Mouse (Mus musculus): ENCODE measurements at regions not wholly inside any gene's neighbourhood (a gene's known extent, or its start where the extent isn't known, plus 50 kb on each side); places are given as distances from the start of the nearest gene placed in this dataset.

GRCm38 (mm10) chr19:56198474-56199236, 88.3 kb upstream of the Habp2 start:
- no peak overlapping the region for H3K27ac ChIP-seq (replicated peaks)
- no peaks in the 10 kb centered on the region for H3K36me3 ChIP-seq (ENCODE audit: control insufficient read depth, insufficient read depth, low read length)
- H3K9me3 ChIP-seq (ENCODE audit: control insufficient read depth, low read length) = no peaks in the 10 kb centered on the region
- TF ChIP-seq CTCF (IDR thresholded peaks at IDR 0.05; ENCODE audit: low read depth) = no peak
- TF ChIP-seq EP300 (optimal IDR thresholded peaks at IDR 0.05) = no peak
- no peak overlapping the region for H3K9ac ChIP-seq (ENCODE audit: low read length)
- H3K4me3 ChIP-seq (ENCODE audit: low read depth, low read length) = no peak overlapping the region
- no peaks in the 10 kb centered on the region for H3K4me1 ChIP-seq (replicated peaks; ENCODE audit: control insufficient read depth, insufficient read depth)
- H3K4me2 ChIP-seq (replicated peaks; ENCODE audit: low read depth) = no peak overlapping the region
- H3K27me3 ChIP-seq (ENCODE audit: control insufficient read depth, insufficient read depth, low read length) = no peaks in the 10 kb centered on the region
- ATAC-seq (ENCODE audit: low FRiP score, low TSS enrichment) (peak; percentile 24; the same call in 1 of the 2 replicates), DNase-seq (ENCODE audit: low spot score) (no peak)
- WGBS = 60% methylated on average over 15 of the region's 15 CpGs

GRCm38 (mm10) chr19:56199401-56200150, 87.4 kb upstream of the Habp2 start:
- no peak for ATAC-seq (ENCODE audit: low FRiP score, low TSS enrichment)
- no peak overlapping the region for H3K4me3 ChIP-seq (ENCODE audit: low read depth, low read length)
- 64% methylated on average over 14 of the region's 14 CpGs for WGBS
- H3K9me3 ChIP-seq (ENCODE audit: control insufficient read depth, low read length) = no peaks in the 10 kb centered on the region
- DNase-seq (ENCODE audit: low spot score) = no peak
- no peaks in the 10 kb centered on the region for H3K36me3 ChIP-seq (ENCODE audit: control insufficient read depth, insufficient read depth, low read length)
- TF ChIP-seq EP300 (optimal IDR thresholded peaks at IDR 0.05) (no peak), CTCF (IDR thresholded peaks at IDR 0.05; ENCODE audit: low read depth) (no peak)
- no peaks in the 10 kb centered on the region for H3K4me1 ChIP-seq (replicated peaks; ENCODE audit: control insufficient read depth, insufficient read depth)
- H3K4me2 ChIP-seq (replicated peaks; ENCODE audit: low read depth) = no peak overlapping the region
- no peak overlapping the region for H3K9ac ChIP-seq (ENCODE audit: low read length)
- H3K27me3 ChIP-seq (ENCODE audit: control insufficient read depth, insufficient read depth, low read length) = no peaks in the 10 kb centered on the region
- no peak overlapping the region for H3K27ac ChIP-seq (replicated peaks)

GRCm38 (mm10) chr19:56201007-56201682, 85.8 kb upstream of the Habp2 start:
- WGBS = 82% methylated on average over 9 of the region's 9 CpGs
- Histone ChIP-seq H3K27ac (replicated peaks) (no peak overlapping the region), H3K4me3 (ENCODE audit: low read depth, low read length) (no peak overlapping the region)

GRCm38 (mm10) chr19:56201738-56202480, 85.0 kb upstream of the Habp2 start:
- no peaks in the 10 kb centered on the region for H3K9me3 ChIP-seq (ENCODE audit: control insufficient read depth, low read length)
- H3K36me3 ChIP-seq (ENCODE audit: control insufficient read depth, insufficient read depth, low read length) = no peaks in the 10 kb centered on the region
- no peak overlapping the region for H3K4me2 ChIP-seq (replicated peaks; ENCODE audit: low read depth)
- no peak for ATAC-seq (ENCODE audit: low FRiP score, low TSS enrichment)
- H3K4me1 ChIP-seq (replicated peaks; ENCODE audit: control insufficient read depth, insufficient read depth) = no peaks in the 10 kb centered on the region
- no peak overlapping the region for H3K4me3 ChIP-seq (ENCODE audit: low read depth, low read length)
- no peak overlapping the region for H3K27ac ChIP-seq (replicated peaks)
- TF ChIP-seq EP300 (optimal IDR thresholded peaks at IDR 0.05) = no peak
- TF ChIP-seq CTCF (IDR thresholded peaks at IDR 0.05; ENCODE audit: low read depth) = peak; percentile 75
- no peaks in the 10 kb centered on the region for H3K27me3 ChIP-seq (ENCODE audit: control insufficient read depth, insufficient read depth, low read length)
- no peak overlapping the region for H3K9ac ChIP-seq (ENCODE audit: low read length)
- DNase-seq (ENCODE audit: low spot score) = peak; percentile 59

More at GRCm38 (mm10) chr19:56201007-56201682, 85.8 kb upstream of the Habp2 start:
- H3K4me2 ChIP-seq (replicated peaks; ENCODE audit: low read depth) = no peak overlapping the region
- no peak for ATAC-seq (ENCODE audit: low FRiP score, low TSS enrichment)
- no peaks in the 10 kb centered on the region for H3K4me1 ChIP-seq (replicated peaks; ENCODE audit: control insufficient read depth, insufficient read depth)
- TF ChIP-seq CTCF (IDR thresholded peaks at IDR 0.05; ENCODE audit: low read depth) (peak; percentile 74), EP300 (optimal IDR thresholded peaks at IDR 0.05) (no peak)
- H3K9me3 ChIP-seq (ENCODE audit: control insufficient read depth, low read length) = no peaks in the 10 kb centered on the region
- peak; percentile 29 for DNase-seq (ENCODE audit: low spot score)
- no peak overlapping the region for H3K9ac ChIP-seq (ENCODE audit: low read length)
- H3K36me3 ChIP-seq (ENCODE audit: control insufficient read depth, insufficient read depth, low read length) = no peaks in the 10 kb centered on the region
- H3K27me3 ChIP-seq (ENCODE audit: control insufficient read depth, insufficient read depth, low read length) = no peaks in the 10 kb centered on the region

- DNase-seq (ENCODE audit: low spot score) (no peak), ATAC-seq (ENCODE audit: low FRiP score, low TSS enrichment) (no peak)
- no peak overlapping the region for H3K9ac ChIP-seq (ENCODE audit: low read length)
- no peak overlapping the region for H3K4me2 ChIP-seq (replicated peaks; ENCODE audit: low read depth)
- H3K4me1 ChIP-seq (replicated peaks; ENCODE audit: control insufficient read depth, insufficient read depth) = no peaks in the 10 kb centered on the region
- WGBS = 53% methylated on average over 9 of the region's 9 CpGs
- no peak overlapping the region for H3K4me3 ChIP-seq (ENCODE audit: low read depth, low read length)
- no peak overlapping the region for H3K27ac ChIP-seq (replicated peaks)
- H3K36me3 ChIP-seq (ENCODE audit: control insufficient read depth, insufficient read depth, low read length) = no peaks in the 10 kb centered on the region
- no peak for TF ChIP-seq EP300 (optimal IDR thresholded peaks at IDR 0.05)
- no peak for TF ChIP-seq CTCF (IDR thresholded peaks at IDR 0.05; ENCODE audit: low read depth)
- H3K9me3 ChIP-seq (ENCODE audit: control insufficient read depth, low read length) = no peaks in the 10 kb centered on the region
- H3K27me3 ChIP-seq (ENCODE audit: control insufficient read depth, insufficient read depth, low read length) = no peaks in the 10 kb centered on the region
These were observed 84.3 kb upstream of the Habp2 start for GRCm38 (mm10) chr19:56202481-56203130.

Measured in stomach, postnatal 0 days (tissue).